Mouse (Mus musculus) adrenal gland, postnatal 36 days (tissue): ENCODE data around the gene Gja8. TPM values are rescaled to one million over a fixed set of nuclear protein-coding genes. Genes with fewer than 3 reads are reported as not detected.

Source experiments
- DNase-seq, 2 experiments: peaks; one replicate each; pipeline ENCODE4 v3.0.0; 2021; ENCODE audit warnings: mixed read lengths in 1 of 2
- long read RNA-seq, 2 experiments: library from polyadenylated mRNA; stranded (forward); transcript quantifications; one replicate each; pipeline ENCODE4 v2.0.0; 2021; ENCODE audit warnings: borderline sequencing depth in 2 of 2
- total RNA-seq, 2 experiments: library from RNA; stranded (reverse); gene quantifications; 2 replicates each; pipeline ENCODE4 v1.2.3; 2021

Gja8 gene
- total RNA-seq = not detected
- long read RNA-seq, experiment 1 = 0 reads
- long read RNA-seq, experiment 2 = 0 reads

GRCm38 (mm10) chr3:96925920-96926319 lies at the start of gene Gja8:
Gja8 (minus strand) TSS chr3:96926020.
- no peak for DNase-seq

GRCm38 (mm10) chr3:96974467-96974866 lies 48.6 kb upstream of the Gja8 start:
- DNase-seq = no peak

- DNase-seq = no peak
Measured at GRCm38 (mm10) chr3:96970986-96971385, 45.2 kb upstream of the Gja8 start.

- DNase-seq = no peak
Measured at GRCm38 (mm10) chr3:96963088-96964034, 37.5 kb upstream of the Gja8 start.

GRCm38 (mm10) chr3:96960597-96960996 lies 34.8 kb upstream of the Gja8 start:
- DNase-seq = no peak

GRCm38 (mm10) chr3:96953489-96954233 lies 27.8 kb upstream of the Gja8 start:
- DNase-seq = peak in 1 of 2 experiments; percentile 11

GRCm38 (mm10) chr3:96942706-96943105 lies 16.9 kb upstream of the Gja8 start:
- DNase-seq = no peak

GRCm38 (mm10) chr3:96938738-96939137 lies 12.9 kb upstream of the Gja8 start:
- DNase-seq = peak; percentile 87 to 91

GRCm38 (mm10) chr3:96937606-96938005 lies 11.8 kb upstream of the Gja8 start:
- DNase-seq = no peak

GRCm38 (mm10) chr3:96936241-96936640 lies 10.4 kb upstream of the Gja8 start:
- peak in 1 of 2 experiments; percentile 20 for DNase-seq

- no peak for DNase-seq
Measured at GRCm38 (mm10) chr3:96931261-96931681, 5.5 kb upstream of the Gja8 start.

- no peak for DNase-seq
Measured at GRCm38 (mm10) chr3:96924631-96925030, 1.2 kb downstream of the Gja8 start.

GRCm38 (mm10) chr3:96920991-96921390 lies 4.8 kb downstream of the Gja8 start:
- no peak for DNase-seq

- DNase-seq = no peak
Measured at GRCm38 (mm10) chr3:96905592-96905991, 20.2 kb downstream of the Gja8 start.

- DNase-seq = peak; percentile 95 to 96
Measured at GRCm38 (mm10) chr3:96904851-96905541, 20.8 kb downstream of the Gja8 start, which contains the start of gene Gpr89. Gpr89 (minus strand) TSS chr3:96905346.

- DNase-seq = no peak
Measured at GRCm38 (mm10) chr3:96904393-96904792, 21.4 kb downstream of the Gja8 start, which contains the start of gene Gja5. Gja5 (plus strand) TSS chr3:96904693.

GRCm38 (mm10) chr3:96902336-96902999 lies 23.4 kb downstream of the Gja8 start:
- no peak for DNase-seq

- no peak for DNase-seq
Measured at GRCm38 (mm10) chr3:96883690-96884089, 42.1 kb downstream of the Gja8 start.

GRCm38 (mm10) chr3:96882061-96882849 lies 43.6 kb downstream of the Gja8 start:
- DNase-seq = no peak

GRCm38 (mm10) chr3:96881557-96881956 lies 44.3 kb downstream of the Gja8 start:
- DNase-seq = no peak

GRCm38 (mm10) chr3:96880385-96880784 lies 45.4 kb downstream of the Gja8 start:
- DNase-seq = no peak
